Mouse (Mus musculus) forebrain, embryonic 11.5 days (tissue): ENCODE data around the gene Phactr1. TPM values are rescaled to one million over a fixed set of nuclear protein-coding genes. Genes with fewer than 3 reads are reported as not detected.

Experiments
- ATAC-seq: fragments of 200-750 bp; cut with Nextera tagmentation; replicated peaks from 2 replicates; pipeline ENCODE4 v1.8.0; 2017; ENCODE audit warnings: moderate TSS enrichment; ENCODE audit not compliant: low FRiP score
- DNase-seq: peaks from one replicate; pipeline ENCODE4 v3.0.0-alpha.2; 2017; ENCODE audit warnings: low spot score
- H3K27ac ChIP-seq: fragments of 300-500 bp; sonication (generic); 2 replicates; pipeline ENCODE4 v1.5.1; 2014; ENCODE audit warnings: low read depth, low read length
- H3K27me3 ChIP-seq: fragments of 300-500 bp; sonication (generic); 2 replicates; pipeline ENCODE4 v1.6.1; 2014; ENCODE audit warnings: mild to moderate bottlenecking, low read length, mixed read lengths; ENCODE audit not compliant: control insufficient read depth, insufficient read depth
- H3K36me3 ChIP-seq: fragments of 300-500 bp; sonication (generic); 2 replicates; pipeline ENCODE4 v1.6.1; 2014; ENCODE audit warnings: mild to moderate bottlenecking, low read length, moderate library complexity, mixed read lengths; ENCODE audit not compliant: control insufficient read depth, insufficient read depth
- H3K4me1 ChIP-seq: fragments of 300-500 bp; sonication (generic); replicated peaks from 2 replicates; pipeline ENCODE4 v1.6.1; 2014; ENCODE audit warnings: low read length, mixed read lengths; ENCODE audit not compliant: control insufficient read depth, insufficient read depth
- H3K4me2 ChIP-seq: fragments of 300-500 bp; sonication (generic); 2 replicates; pipeline ENCODE4 v1.6.1; 2014; ENCODE audit warnings: low read depth, mild to moderate bottlenecking, low read length, moderate library complexity, mixed read lengths; ENCODE audit not compliant: severe bottlenecking
- H3K4me3 ChIP-seq: fragments of 300-500 bp; sonication (generic); 2 replicates; pipeline ENCODE4 v1.5.1; 2014; ENCODE audit warnings: low read depth, low read length
- H3K9ac ChIP-seq: fragments of 300-500 bp; sonication (generic); 2 replicates; pipeline ENCODE4 v1.6.1; 2014; ENCODE audit warnings: low read length
- H3K9me3 ChIP-seq: fragments of 300-500 bp; sonication (generic); 2 replicates; pipeline ENCODE4 v1.6.1; 2016; ENCODE audit warnings: low read length, mixed read lengths; ENCODE audit not compliant: control insufficient read depth
- WGBS: fragments of 180-500 bp; shearing (Covaris S2); extraction: QIAGEN DNeasy Blood & Tissue Kit; methylation state at CpG from one replicate; pipeline ENCODE4 v1.1.7; 2014; 5-methylcytosine and 5-hydroxymethylcytosine counted together
- polyA plus RNA-seq: library from polyadenylated mRNA; unstranded; fragments of >200 nt; fragmentation: Nextera tagmentation; extraction: Ambion mirVana; gene quantifications from 2 replicates; pipeline ENCODE4 v1.2.1, GENCODE M21; 2014

The Phactr1 gene
- polyA plus RNA-seq, 1 experiment from 2014 or later, result 12.4 TPM

- H3K4me2 ChIP-seq, result no peak overlapping the region
- 90% methylated on average over 8 of the region's 8 CpGs for WGBS
- no peak for DNase-seq
- no peaks in the 10 kb centered on the region for H3K27me3 ChIP-seq
- H3K27ac ChIP-seq, result no peak overlapping the region
- no peak overlapping the region for H3K4me3 ChIP-seq
- H3K9me3 ChIP-seq, result no peaks in the 10 kb centered on the region
- H3K36me3 ChIP-seq, result no peaks in the 10 kb centered on the region
- H3K9ac ChIP-seq, result no peak overlapping the region
- ATAC-seq, result no peak
- no peaks in the 10 kb centered on the region for H3K4me1 ChIP-seq
Observed at GRCm38 (mm10) chr13:43068716-43069265, 388.4 kb downstream of the Phactr1 start.

- ATAC-seq, result no peak
- Histone ChIP-seq H3K4me3 (no peak overlapping the region), H3K4me2 (no peak overlapping the region), H3K4me1 (no peaks in the 10 kb centered on the region), H3K9ac (no peak overlapping the region), H3K27ac (no peak overlapping the region), H3K9me3 (no peaks in the 10 kb centered on the region), H3K27me3 (no peaks in the 10 kb centered on the region), H3K36me3 (no peaks in the 10 kb centered on the region)
- 88% methylated on average over 4 of the region's 4 CpGs for WGBS
- no peak for DNase-seq
Observed at GRCm38 (mm10) chr13:43070496-43070895, 390.1 kb downstream of the Phactr1 start.

- no peaks in the 10 kb centered on the region for H3K27me3 ChIP-seq
- H3K4me3 ChIP-seq, result no peak overlapping the region
- no peak for ATAC-seq
- no peak overlapping the region for H3K9ac ChIP-seq
- peak; percentile 25 for DNase-seq
- H3K4me2 ChIP-seq, result no peak overlapping the region
- H3K36me3 ChIP-seq, result no peaks in the 10 kb centered on the region
- no peak overlapping the region for H3K27ac ChIP-seq
- H3K4me1 ChIP-seq, result no peaks in the 10 kb centered on the region
- H3K9me3 ChIP-seq, result no peaks in the 10 kb centered on the region
- WGBS, result 90% methylated on average over 2 of the region's 2 CpGs
Observed at GRCm38 (mm10) chr13:43070971-43071370, 390.5 kb downstream of the Phactr1 start.

GRCm38 (mm10) chr13:43075456-43075855, 395.0 kb downstream of the Phactr1 start:
- 86% methylated on average over 6 of the region's 6 CpGs for WGBS
- Histone ChIP-seq H3K9me3 (no peaks in the 10 kb centered on the region), H3K36me3 (no peaks in the 10 kb centered on the region), H3K9ac (no peak overlapping the region), H3K4me3 (no peak overlapping the region), H3K27me3 (no peaks in the 10 kb centered on the region), H3K4me1 (no peaks in the 10 kb centered on the region), H3K27ac (no peak overlapping the region), H3K4me2 (no peak overlapping the region)
- DNase-seq (no peak), ATAC-seq (no peak)

GRCm38 (mm10) chr13:43077485-43077884, 397.1 kb downstream of the Phactr1 start:
- no peak overlapping the region for H3K4me3 ChIP-seq
- H3K4me1 ChIP-seq, result no peaks in the 10 kb centered on the region
- H3K9me3 ChIP-seq, result no peaks in the 10 kb centered on the region
- H3K27me3 ChIP-seq, result no peaks in the 10 kb centered on the region
- H3K4me2 ChIP-seq, result no peak overlapping the region
- no peak overlapping the region for H3K9ac ChIP-seq
- no peak for ATAC-seq
- no peak for DNase-seq
- WGBS, result 92% methylated on average over 9 of the region's 9 CpGs
- no peak overlapping the region for H3K27ac ChIP-seq
- no peaks in the 10 kb centered on the region for H3K36me3 ChIP-seq

- 88% methylated on average over 7 of the region's 7 CpGs for WGBS
- no peak for ATAC-seq
Observed at GRCm38 (mm10) chr13:43085226-43085625, 404.8 kb downstream of the Phactr1 start.

GRCm38 (mm10) chr13:43094365-43094764, 413.9 kb downstream of the Phactr1 start:
- WGBS, result 46% methylated on average over 7 of the region's 7 CpGs
- no peak overlapping the region for H3K27ac ChIP-seq
- DNase-seq (peak; percentile 68), ATAC-seq (no peak)
- no peak overlapping the region for H3K4me3 ChIP-seq
- H3K9me3 ChIP-seq, result no peaks in the 10 kb centered on the region
- H3K9ac ChIP-seq, result no peak overlapping the region
- H3K36me3 ChIP-seq, result no peaks in the 10 kb centered on the region
- no peaks in the 10 kb centered on the region for H3K4me1 ChIP-seq
- H3K4me2 ChIP-seq, result no peak overlapping the region
- H3K27me3 ChIP-seq, result no peaks in the 10 kb centered on the region

More at GRCm38 (mm10) chr13:43085226-43085625, 404.8 kb downstream of the Phactr1 start:
- Histone ChIP-seq H3K9ac (no peak overlapping the region), H3K4me2 (no peak overlapping the region), H3K4me1 (no peaks in the 10 kb centered on the region), H3K9me3 (no peaks in the 10 kb centered on the region), H3K27ac (no peak overlapping the region), H3K27me3 (no peaks in the 10 kb centered on the region), H3K4me3 (no peak overlapping the region), H3K36me3 (no peaks in the 10 kb centered on the region)
- DNase-seq, result no peak

GRCm38 (mm10) chr13:43102943-43103342, 422.5 kb downstream of the Phactr1 start:
- Histone ChIP-seq H3K36me3 (no peaks in the 10 kb centered on the region), H3K4me1 (no peaks in the 10 kb centered on the region), H3K27ac (no peak overlapping the region), H3K27me3 (no peaks in the 10 kb centered on the region), H3K4me3 (no peak overlapping the region), H3K9me3 (no peaks in the 10 kb centered on the region; the same call in 1 of the 2 replicates), H3K9ac (no peak overlapping the region), H3K4me2 (no peak overlapping the region)
- WGBS, result 81% methylated on average over 7 of the region's 7 CpGs
- DNase-seq, result no peak
- ATAC-seq, result no peak

- H3K9me3 ChIP-seq, result no peaks in the 10 kb centered on the region; the same call in 1 of the 2 replicates
- no peak overlapping the region for H3K9ac ChIP-seq
- no peak overlapping the region for H3K4me3 ChIP-seq
- 93% methylated on average over 9 of the region's 9 CpGs for WGBS
- H3K36me3 ChIP-seq, result no peaks in the 10 kb centered on the region
- no peak overlapping the region for H3K27ac ChIP-seq
- no peaks in the 10 kb centered on the region for H3K27me3 ChIP-seq
- ATAC-seq (no peak), DNase-seq (no peak)
- no peaks in the 10 kb centered on the region for H3K4me1 ChIP-seq
- H3K4me2 ChIP-seq, result no peak overlapping the region
Observed at GRCm38 (mm10) chr13:43104496-43104895, 424.1 kb downstream of the Phactr1 start.
